Mouse (Mus musculus): ENCODE results near the gene Sart1.
"Not testable (repeated sequence)": the region's sequence is repeated elsewhere in the genome, so short reads cannot be mapped to it uniquely, and the experiment has no call there.

Sart1 gene

GRCm38 (mm10) chr19:5418750-5419466 lies 30.4 kb upstream of the Sart1 start:
- intact Hi-C loops (cut with DNase I) = no loop called here

DNA sequence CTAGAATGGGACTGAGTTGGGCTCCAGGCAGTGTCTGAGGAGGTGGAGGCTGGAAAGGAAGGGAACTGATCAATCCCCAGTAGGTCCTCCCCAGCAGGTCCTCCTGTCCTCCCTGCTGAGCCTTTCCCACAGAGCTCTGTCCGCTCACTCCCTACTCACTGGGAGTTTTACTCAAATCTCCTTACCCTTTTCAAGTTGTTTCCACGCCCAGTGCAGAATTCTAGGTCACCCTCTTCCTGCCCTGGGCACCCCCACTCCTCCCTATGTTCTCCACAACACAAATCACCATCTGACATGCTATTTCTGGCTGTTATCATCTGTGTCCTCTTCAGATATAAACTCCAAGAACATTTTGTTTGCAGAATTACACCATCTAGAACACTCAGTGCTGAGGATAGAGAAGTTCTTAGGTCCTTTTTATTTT lies 26.0 kb upstream of the Sart1 start:
- intact Hi-C loops (cut with DNase I) = no loop called here

DNA sequence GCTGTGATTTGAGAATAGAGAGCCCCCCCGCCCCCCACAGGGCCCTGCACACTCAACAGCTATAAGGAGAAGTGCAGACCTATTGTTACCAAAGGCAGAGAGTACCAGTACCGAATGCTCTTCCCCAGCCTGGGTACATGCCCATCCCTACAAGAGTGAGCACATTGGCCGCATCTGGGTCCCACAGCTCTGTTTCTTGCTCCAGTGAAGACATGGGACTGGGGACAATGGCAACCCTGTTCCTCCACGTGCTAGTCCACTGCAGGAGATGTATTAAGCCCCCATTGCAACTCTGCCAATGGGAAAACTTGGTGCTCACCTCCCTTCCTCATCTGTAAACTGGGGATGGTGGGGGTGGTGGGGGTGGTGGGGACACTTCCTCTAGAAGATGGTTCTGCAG lies 25.3 kb upstream of the Sart1 start:
- intact Hi-C loops (cut with DNase I) = no loop called here

- intact Hi-C loops (cut with DNase I) = no loop called here
Measured at GRCm38 (mm10) chr19:5411961-5412360, 23.5 kb upstream of the Sart1 start.

- intact Hi-C loops (cut with DNase I) = no loop called here
Measured at GRCm38 (mm10) chr19:5410641-5411040, 22.1 kb upstream of the Sart1 start.

DNA sequence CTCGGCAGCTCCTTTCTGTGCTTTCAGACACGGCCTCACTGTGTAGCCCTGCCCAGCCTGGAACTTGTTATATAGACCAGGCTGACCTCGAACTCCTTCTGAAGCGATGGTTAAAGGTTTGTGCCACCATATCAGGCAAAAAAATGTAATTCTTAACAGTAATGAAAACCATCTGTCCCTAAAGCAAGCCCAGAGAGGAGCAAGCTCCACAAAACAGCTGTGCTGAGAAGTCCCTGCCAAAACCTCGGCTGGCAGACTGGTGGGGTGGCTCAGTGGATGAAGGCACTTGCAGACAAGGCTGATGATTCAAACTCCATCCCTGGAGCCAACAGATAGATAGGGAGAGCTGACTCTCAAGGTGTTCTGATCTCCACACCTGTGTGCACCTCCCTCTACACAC lies 20.6 kb upstream of the Sart1 start:
- intact Hi-C loops (cut with DNase I) = no loop called here

- intact Hi-C loops (cut with DNase I) = no loop called here
Measured at GRCm38 (mm10) chr19:5408057-5409001, 19.8 kb upstream of the Sart1 start.

GRCm38 (mm10) chr19:5407133-5407532 lies 18.6 kb upstream of the Sart1 start:
- intact Hi-C loops (cut with DNase I) = no loop called here

GRCm38 (mm10) chr19:5406531-5407126 lies 18.1 kb upstream of the Sart1 start:
- intact Hi-C loops (cut with DNase I) = not testable (repeated sequence)

DNA sequence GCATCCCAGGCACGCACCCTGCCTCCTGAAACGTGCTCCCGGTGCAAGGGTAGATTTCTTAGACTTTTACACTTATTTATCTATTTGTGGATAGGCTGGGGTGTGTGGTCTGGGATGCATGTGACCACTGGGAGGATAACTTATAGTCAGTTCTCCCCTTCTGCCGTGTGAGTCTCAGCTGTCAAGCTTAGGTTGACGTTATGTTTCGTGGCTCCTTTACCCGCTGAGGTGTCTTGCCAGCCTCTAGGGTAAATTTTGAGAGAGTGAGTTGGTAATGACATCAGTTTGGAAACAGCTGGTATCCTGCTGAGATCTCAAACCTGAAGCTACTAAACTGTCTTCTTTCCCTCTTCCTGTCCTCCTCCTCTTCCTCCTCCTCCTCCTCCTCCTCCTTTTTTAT lies 17.4 kb upstream of the Sart1 start:
- intact Hi-C loops (cut with DNase I) = no loop called here

DNA sequence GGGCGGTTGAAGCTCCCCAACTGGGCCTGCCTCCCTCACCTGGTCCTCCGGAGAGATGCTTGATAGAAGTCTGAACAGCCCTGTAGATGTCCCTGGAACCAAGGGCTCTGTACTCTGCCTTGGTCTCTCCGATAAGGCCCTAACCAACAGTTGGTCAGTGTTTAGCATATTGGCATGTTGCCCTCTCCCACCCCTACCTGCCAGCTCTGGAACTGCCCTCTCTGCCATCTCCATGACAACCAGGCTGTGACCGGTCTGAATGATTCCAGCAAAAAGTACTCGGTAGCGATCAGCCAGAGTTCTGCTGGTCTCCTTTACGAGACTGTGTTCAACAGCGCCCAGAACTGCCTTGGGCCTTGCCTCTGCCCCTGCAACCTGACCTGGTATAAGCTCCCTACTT lies 13.8 kb upstream of the Sart1 start, which contains the start of gene Tsga10ip:
TSS of gene Tsga10ip (minus strand) at position 234 of the 400 bp plus-strand sequence.
- intact Hi-C loops (cut with DNase I) = no loop called here

DNA sequence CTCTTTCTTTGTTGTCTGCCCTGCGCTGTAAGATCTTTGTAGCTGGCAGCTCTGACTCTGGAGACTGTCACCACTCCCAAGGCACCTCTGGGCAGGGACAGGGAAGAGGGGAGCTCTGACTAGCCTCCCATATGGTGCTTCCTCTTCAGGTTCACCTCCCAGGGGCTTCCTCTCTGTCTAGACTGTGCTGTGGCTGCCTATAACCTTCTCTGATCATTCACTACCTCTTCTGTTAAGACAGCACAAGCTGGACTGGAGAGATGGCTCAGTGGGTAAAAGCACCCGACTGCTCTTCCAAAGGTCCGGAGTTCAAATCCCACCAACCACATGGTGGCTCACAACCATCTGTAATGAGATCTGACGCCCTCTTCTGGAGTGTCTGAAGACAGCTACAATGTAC lies 12.6 kb upstream of the Sart1 start:
- intact Hi-C loops (cut with DNase I) = not testable (repeated sequence)

DNA sequence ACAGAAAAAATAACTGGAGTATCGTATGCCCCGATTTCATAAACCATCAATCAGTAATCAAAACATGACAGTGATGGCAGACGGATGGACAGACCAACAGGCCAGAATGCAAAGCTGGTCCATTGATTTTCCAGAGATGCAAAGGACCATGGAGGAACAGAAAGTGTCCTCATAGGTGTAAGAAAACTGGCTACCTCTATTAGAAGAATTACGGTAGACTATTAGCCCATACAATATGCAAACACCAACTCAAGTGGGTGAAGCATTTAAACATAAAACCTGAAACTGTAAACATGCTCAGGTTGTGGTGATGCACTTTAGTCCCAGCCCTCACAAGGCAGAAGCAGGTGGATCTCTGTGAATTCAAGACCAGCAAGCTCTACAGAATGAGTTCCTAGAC lies 6.9 kb upstream of the Sart1 start:
- intact Hi-C loops (cut with DNase I) = no loop called here

DNA sequence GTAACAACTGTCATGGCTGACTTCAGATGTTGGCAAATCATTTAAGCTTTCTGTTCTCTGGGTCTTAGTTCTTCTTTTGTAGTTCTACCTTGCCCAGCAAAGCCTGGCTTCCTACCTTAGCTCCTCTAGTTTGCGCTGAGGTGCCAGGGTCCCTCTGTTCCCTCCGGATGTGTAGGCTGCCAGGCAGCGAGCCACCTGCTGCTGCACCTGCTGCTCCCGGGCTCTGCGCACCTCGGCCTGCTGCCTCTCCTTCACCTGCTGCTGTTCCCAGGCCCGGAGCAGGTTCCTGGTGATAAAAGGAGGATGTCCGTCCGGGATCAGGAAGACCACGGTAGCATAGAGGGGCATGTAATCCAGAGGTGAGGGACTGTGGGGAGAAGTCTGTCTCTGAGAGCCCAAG lies 5.7 kb upstream of the Sart1 start:
- intact Hi-C loops (cut with DNase I) = no loop called here

- intact Hi-C loops (cut with DNase I) = no loop called here
Measured at GRCm38 (mm10) chr19:5392892-5393291, 4.4 kb upstream of the Sart1 start.

- intact Hi-C loops (cut with DNase I) = no loop called here
Measured at GRCm38 (mm10) chr19:5390416-5390815, 1.9 kb upstream of the Sart1 start.

- intact Hi-C loops (cut with DNase I) = loop anchor here (2.0 to 5.0 kb wide), 2 partner anchors 23 to 38 kb away; partner anchors contain the start of genes AI837181, Banf1 and Eif1ad
Measured at GRCm38 (mm10) chr19:5389647-5390046, 1.1 kb upstream of the Sart1 start.

DNA sequence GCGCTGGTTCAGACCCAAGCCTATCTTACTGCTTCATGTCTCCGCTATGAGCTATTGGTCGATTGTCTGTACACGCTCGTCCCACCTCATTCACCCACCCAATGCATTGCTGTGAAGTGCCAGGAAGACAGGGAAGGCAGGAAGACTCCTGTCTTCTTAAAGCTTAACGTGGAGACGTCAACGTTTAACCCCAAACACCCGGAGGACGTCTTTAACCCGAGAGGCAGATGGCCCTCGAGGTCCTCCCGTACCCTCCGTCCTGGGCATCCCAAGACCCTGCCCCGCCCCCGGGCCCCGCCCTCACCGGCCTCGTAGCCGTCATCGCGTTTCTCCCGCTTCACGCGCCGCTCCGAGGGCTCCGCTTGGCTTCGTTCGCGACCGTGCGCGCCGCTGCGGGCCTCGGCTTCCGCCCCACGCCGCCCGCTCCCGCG lies 477 bp downstream of the Sart1 start:
- intact Hi-C loops (cut with DNase I) = loop anchor here (2.0 to 5.0 kb wide), 2 partner anchors 21 to 39 kb away; partner anchors contain the start of genes AI837181, Banf1 and Eif1ad

DNA sequence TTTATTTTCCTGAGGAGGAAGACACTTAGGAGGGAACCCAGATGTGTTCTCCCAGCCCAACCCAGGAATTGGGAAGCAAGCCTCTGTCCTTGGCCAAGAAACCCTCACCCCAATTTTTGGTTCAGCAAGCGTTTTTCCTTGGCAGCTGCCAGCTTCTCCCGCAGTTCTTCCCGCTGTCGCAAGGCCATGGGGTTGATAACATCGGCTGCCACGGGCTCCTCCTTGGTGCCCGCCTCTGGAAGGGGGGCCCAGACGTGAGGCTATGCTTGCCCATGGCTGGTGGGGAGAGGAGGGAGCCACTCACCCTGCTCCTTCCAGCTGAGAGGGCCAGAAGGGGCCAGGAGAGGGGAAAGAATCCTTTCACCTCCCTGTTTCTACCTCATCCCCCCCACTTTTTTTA lies 3.8 kb downstream of the Sart1 start:
- intact Hi-C loops (cut with DNase I) = loop anchor here (5.0 kb wide), 1 partner anchor 43 kb away; the partner anchor contains the start of gene AI837181

DNA sequence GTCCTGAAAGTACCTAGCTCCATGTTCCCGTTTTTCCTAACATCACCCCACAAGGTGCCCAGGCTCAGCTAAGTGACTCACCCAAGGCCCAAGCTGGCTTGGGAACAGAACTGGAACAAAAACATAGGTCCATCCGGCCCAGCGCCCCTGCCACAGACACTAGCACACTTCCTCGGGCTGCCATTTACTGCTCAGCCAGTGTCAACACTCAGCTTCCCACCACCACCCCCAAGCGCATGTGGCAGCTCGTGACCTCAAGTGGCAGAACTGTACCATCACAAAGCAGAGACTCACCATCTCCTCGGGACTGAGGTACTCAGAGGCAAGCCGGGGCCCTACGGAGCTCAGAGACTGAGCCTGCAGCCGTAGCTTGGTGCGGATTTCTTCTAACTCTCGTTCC lies 5.2 kb downstream of the Sart1 start:
- intact Hi-C loops (cut with DNase I) = no loop called here

DNA sequence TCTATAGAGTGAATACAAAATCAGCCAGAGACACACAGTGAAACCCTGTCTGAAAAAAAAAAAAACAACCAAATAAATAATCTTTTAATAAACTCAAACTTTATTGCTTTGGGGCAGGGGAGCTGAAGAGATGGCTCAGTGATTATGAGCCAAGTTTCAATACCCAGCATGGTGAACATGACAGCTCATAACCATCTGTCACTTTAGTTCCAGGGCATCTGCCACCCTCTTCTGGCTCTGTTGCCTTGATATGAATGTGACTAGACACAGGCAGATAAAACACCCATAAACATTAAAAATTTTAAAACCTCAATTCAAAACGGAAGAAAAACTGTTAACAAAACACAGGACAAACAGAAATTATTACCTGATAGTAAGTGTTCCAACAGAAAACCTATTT lies 11.1 kb downstream of the Sart1 start:
- intact Hi-C loops (cut with DNase I) = no loop called here

DNA sequence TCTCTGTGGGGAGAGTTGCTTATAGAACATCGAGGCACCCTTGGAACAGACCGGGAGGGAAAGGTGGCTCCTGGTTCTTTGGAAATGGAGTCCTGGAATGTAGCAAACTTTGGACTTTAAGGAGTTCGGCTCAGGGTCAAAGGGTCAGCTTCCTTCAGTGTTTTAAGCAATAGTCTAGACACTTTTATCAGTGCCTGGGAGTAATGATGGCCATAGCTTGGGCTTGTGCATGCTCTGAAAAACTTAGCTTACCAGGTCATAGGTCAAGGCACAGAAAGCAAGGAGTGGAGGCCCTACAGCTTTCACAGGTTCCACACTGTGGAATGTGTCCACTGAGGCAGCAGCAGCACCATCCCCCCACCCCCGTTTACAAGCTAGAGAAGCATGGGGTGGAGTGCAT lies 13.8 kb downstream of the Sart1 start:
- intact Hi-C loops (cut with DNase I) = no loop called here
